Mouse (Mus musculus): ENCODE measurements around the gene Btbd35f1. TPM values are rescaled to one million over a fixed set of nuclear protein-coding genes. Genes with fewer than 3 reads are reported as not detected.
"Not testable (repeated sequence)": the region's sequence is repeated elsewhere in the genome, so short reads cannot be mapped to it uniquely, and the experiment has no call there.

Gene Btbd35f1
- not detected for total RNA-seq (2021)
- long read RNA-seq, experiment 1, result 0 reads
- long read RNA-seq, experiment 2, result 0 reads

DNA sequence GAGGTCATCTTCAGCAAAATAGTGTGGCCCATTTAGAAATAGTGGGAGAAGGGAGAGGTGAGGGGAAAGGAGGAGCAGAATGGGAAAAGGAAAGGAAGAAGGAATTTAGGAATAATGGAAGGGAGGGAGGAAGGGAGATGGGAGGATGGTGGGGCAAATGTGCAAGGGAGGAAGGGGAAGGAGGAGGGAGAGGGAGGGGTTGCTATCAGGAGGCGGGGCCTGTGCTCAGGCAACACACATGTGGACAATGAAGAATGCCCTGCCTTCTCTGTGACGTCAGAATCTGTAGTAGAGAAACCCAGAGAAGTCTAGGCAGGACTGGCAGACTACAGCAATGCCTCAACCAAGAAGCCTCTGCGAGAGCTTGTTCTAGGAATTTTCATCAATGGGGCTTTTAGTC is at the start of gene Btbd35f1:
Gene Btbd35f1 (plus strand): TSS at position 301 of the 400 bp plus-strand sequence.
- intact Hi-C loops (cut with DNase I; ENCODE audit: low total_unique reads); DNase-seq: not testable (repeated sequence)

DNA sequence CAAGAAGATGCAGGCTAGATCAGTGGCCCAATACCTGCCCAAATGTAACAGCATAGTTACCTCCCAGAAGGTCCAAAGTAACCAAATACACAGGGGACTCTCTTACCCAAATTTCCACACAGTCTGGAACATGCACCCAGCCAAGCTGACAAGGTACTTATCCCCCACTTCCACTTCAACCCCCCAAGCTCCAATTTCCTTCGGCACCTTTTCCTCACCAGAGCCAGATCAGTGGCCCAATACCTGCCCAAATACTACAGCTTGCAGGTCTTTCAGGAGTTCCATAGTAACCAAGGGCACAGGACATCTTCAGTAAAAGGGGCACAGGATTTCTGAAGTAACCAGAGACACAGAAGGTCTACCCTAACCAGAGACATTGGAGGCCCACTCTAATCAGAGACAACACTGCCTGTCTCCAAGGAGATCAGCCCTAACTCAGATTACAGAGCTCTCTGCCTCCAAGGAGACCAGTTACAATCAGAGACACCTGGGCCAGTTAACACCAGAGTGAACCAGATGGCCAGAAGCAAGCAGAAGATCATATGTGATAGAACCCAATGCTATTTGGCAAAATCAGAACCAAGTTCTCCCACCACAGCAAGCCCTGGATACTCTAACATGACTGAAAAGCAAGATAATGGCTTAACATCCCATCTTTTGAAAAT is 31.2 kb downstream of the Btbd35f1 start:
- DNase-seq; intact Hi-C loops (cut with DNase I; ENCODE audit: low total_unique reads): not testable (repeated sequence)

DNA sequence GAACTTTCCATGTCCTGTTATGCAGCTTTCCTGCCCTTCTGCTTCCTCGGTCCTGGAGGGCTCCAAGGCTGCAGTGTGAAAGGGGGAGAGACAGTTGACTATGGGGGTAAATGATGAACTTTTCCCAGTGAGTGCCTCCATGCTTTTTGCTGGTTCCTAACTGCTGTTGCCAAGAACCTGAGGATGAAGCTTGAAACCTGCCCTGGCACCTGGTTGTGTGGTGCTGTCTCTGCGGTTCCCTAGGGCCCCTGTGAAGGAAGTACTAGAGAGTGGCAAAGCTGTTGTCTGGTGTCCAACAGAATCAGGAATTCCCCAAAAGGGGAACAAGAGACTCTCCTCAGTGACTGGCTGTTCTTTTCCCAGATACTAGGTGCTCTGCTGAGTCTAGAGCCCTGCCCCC is 41.2 kb downstream of the Btbd35f1 start:
- DNase-seq; intact Hi-C loops (cut with DNase I; ENCODE audit: low total_unique reads): not testable (repeated sequence)

DNA sequence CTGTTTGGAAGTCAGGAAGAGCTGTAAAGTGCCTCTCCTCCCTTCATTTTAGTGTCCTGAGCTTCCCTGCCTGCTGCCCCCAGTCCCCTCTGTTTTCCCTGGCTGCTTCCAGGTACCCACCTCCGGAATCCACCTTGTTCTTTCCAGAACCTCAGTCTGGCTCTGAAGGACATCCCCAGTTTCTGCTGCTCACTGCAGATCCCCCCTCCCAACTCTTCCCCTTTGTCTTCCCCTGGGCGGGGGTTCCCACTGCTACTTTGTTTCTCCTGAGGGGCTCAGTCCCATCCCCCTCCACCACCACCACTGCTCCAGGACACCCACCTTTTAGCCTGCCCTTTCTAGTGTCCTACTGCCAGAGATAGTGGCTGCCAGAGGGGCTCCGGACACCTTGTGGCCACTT is 41.6 kb downstream of the Btbd35f1 start:
- intact Hi-C loops (cut with DNase I; ENCODE audit: low total_unique reads); DNase-seq: not testable (repeated sequence)

Other genes starting within 250 kb of the Btbd35f1 start
- not detected for gene Gm5926, start 90.7 kb downstream of the Btbd35f1 start, total RNA-seq (2021)
- gene Btbd35f21, start 166.1 kb downstream of the Btbd35f1 start, total RNA-seq (2021), result not detected